Mouse (Mus musculus): ENCODE data around the gene Tfdp2. TPM values are rescaled to one million over a fixed set of nuclear protein-coding genes. Genes with fewer than 3 reads are reported as not detected.
"Not testable (repeated sequence)": the region's sequence is repeated elsewhere in the genome, so short reads cannot be mapped to it uniquely, and the experiment has no call there.

The Tfdp2 gene
- total RNA-seq (2021): 10 to 100 TPM; 48.6 to 49.1 TPM
- long read RNA-seq, experiment 1, full-length matches to known transcripts: 8 of 38 reads
- long read RNA-seq, experiment 1, partial matches to known transcripts: 1 of 38 reads
- long read RNA-seq, experiment 1, other reads (novel, unspliced or antisense): 29 of 38 reads
- long read RNA-seq, experiment 2, full-length matches to known transcripts: 12 of 56 reads
- long read RNA-seq, experiment 2, partial matches to known transcripts: 1 of 56 reads
- long read RNA-seq, experiment 2, other reads (novel, unspliced or antisense): 43 of 56 reads

DNA sequence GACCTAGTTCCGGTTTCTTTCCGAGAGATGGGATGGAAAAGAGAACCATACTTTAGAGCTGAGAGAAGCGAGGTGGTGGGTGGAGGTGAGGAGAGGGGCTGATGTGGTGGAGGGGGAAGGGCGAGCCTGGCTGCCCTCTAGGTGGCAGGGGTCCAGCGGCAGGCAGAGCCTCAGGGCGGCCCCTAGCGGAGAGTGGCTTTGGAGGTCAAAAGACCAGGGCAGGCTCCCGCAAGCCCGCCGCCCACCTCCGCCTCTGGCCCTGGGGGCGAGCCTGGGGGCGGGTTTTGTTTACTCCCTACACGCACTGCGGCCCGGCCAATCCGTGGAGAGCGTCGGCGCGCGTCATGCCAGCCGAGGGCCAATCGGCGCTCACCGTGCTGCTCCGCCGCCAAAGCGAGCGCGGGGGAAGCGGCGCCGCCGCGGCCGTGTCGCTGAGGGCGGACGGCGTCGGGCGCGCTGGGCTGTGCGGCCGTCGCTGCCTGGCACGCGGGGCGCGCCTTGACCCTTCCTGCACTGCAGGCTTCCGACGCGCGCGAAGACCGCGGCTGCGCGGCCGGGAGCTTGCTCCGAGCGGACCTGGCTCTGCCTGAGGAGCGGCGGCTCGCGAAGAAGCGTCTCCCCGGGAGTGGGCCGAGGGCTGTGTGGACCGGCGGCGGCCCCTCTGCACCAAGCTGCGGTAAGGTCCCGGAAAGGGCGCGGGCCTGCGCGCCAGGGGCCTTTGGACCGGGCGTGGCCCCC, at the start of gene Tfdp2:
TSS of gene Tfdp2 (plus strand) at position 391 of the 738 bp plus-strand sequence.
- DNase-seq: peak; percentile 87

DNA sequence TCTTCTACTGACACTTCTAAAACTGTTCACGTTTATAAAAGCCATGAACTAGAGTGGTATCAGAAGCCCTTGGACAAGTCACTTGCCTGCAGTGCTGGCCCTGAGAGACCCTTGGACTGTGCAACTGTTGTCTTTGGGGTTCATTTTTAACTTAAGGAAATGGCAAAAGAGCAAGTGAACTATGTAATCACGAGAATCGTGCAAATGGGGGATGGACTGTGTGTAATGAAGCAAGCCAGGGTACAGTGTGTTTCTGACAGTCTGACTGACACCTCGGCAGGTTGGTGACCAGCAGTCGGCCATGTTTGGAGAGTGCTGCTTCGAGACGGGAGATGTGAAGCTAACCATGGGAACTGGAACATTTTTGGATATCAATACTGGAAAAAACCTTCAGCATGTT, 43.3 kb upstream of the Tfdp2 start:
- no peak for DNase-seq

DNA sequence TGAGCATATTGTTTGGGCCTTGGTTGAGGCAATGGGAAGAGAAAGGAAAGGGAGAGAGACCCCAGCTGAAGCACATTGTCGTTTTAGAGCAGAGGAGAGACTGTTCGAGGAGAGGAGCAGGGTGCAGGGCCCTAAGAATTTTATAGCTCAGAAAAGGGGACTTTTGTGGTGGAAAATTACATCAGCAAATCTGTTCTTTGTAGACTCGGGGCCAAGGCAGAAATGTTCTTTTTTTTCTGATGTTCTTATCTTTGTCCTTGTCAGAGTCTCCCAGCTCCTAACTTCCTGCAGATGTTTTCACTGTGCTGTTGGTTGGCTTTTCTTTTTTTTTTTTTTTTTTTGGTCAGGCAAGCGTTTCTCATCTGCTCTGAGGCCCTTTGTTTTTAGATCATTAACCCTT, 37.6 kb upstream of the Tfdp2 start:
- DNase-seq: no peak

DNA sequence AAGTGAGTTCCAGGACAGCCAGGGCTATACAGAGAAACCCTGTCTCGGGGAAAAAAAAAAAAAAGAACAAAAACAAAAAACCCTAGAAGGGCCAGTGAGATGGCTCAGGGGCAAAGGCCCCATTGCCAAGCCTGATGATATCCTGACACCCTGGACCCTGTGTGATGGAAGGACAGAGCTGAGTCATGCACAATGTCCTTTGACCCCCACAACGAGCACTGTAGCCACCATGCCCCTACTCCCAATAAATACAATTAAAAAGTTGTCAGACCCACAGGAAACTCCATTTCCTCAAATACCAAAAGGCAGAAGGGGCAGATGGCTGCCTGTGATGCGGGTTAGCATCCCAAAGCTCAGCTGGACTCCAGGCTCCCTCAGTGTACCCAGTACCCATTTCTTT, 37.0 kb upstream of the Tfdp2 start:
- DNase-seq: no peak

DNA sequence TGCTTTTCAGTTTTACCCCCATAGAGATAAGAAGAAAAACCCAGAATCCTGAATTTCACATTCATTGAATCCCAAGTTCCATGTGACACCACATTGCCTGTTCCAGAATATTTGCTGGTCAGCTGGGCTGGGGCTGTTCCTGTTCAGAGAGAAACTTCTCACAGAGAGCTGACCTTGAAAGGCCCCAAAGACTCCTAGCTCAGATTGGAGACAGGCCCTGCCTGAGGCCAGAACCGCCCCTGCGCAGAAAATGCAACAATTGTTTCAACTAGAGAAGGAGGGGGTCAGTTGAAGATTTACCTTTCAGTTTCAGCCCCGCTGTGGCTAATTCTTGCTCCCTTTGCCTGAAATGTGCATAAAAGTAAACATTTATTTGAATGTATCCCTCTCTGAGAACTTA, 35.3 kb upstream of the Tfdp2 start:
- no peak for DNase-seq

DNA sequence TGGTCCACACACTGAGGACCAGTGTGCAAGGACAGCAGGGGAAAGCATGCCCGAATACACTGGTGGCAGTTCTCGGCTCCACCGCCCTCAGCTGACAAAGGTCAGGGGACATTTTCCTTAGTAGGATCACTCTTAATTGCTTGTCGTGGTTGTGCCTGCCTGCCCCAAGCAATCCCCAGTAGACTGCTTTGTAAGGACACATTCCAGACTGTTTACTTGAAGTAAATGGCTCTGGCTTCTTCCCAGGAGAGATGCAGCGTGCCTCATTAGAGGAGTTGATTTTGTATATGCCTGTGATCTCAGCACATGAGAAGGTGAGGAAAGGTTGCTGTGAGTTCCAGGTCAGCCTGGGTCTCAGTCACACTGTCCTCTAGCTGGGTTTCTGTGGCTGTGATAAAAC, 33.7 kb upstream of the Tfdp2 start:
- DNase-seq: no peak

DNA sequence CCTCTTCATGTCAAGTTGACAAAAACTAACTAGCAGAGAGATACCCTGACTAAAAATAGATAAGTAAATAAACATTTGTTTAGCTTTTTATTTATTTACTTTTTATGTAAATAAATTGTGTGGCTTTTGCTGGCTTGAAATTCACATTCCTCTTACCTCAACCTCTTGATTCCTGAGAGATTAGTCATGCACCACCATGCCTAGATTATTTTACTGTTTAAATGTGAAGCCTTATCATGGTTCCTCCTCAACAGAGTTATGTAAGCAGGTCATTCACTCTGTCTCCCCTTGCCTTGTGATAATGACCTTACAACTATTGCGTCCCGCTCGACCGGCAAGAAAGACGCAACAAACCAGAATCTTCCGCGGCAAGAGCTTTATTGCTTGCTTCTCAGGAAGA, 32.6 kb upstream of the Tfdp2 start:
- no peak for DNase-seq

DNA sequence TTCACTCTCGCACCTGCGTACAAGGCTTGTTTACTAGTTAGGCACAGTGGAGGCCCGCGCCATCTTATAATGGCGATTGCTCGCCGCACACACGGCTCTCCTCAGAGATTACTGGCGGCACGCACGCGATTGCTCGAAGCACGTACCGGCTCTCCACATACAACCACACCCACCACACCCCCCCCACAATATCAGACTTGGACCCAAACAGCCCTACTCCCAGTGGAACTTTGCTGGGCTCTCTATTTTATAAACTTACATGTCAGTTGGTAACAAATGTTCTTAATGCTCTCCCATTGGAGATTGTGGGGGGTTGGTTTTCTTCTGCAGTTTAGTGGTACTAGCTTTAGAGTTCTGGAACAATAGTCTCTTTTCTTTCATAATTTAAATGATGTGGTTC, 32.1 kb upstream of the Tfdp2 start:
- not testable (repeated sequence) for DNase-seq

DNA sequence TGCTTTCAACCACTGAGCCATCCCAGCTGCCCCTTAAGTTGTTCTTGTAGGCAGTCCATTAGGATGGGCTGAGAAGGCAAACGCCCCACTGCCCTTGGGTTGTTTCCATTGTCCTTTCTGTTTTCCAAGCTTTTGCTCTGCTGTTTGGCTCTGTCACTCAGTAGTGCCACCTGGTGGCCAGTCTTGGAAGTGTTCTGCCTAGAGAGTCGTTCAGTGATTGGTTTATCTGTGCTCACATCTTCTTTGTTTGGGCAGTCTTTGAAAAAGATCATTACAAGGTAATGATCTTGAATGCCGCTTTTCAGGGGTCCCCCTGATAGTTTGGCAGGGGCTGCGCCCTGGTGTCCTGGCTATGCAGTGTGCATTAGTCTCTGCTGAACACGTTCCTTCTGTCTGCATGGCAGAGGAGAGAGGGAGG, 28.9 kb upstream of the Tfdp2 start:
- DNase-seq: peak; percentile 78

DNA sequence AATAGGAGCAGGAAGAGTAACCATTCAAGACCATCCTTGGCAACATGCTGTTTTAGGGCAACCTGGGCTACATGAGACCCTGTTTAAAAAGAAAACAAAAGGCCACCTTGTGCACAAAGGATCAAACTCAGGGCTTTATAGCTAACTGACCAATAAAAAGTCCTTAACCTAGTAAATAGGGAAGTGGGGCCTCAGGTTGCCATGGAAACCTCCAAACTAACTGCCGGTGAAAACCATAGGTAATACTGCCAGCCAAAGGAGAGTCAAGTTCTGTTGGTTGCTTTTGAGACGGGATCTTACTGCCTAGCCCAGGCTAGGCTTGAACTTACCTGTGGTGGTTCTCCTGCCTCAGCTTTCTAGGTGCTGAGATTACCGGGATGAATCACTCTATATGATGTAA, 25.5 kb upstream of the Tfdp2 start:
- no peak for DNase-seq

DNA sequence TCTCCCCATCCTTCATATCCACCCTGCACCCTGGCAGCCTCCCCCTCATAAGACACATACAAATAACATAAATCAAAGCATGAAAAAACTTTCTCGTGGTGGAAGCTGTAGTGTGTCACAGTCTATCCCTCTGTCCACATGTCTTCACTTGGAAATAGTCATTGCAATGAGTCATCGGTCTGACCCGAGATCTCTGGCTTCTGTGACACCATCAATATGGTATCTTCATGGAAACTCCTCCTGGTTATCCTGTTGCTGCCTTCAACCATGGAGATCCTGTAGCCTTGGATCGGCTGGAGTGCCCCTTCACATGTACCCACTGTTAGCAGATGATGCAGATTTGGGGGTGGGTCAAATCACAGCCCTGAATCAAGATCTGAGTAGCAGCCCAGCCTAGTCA, 11.2 kb upstream of the Tfdp2 start:
- DNase-seq: no peak

DNA sequence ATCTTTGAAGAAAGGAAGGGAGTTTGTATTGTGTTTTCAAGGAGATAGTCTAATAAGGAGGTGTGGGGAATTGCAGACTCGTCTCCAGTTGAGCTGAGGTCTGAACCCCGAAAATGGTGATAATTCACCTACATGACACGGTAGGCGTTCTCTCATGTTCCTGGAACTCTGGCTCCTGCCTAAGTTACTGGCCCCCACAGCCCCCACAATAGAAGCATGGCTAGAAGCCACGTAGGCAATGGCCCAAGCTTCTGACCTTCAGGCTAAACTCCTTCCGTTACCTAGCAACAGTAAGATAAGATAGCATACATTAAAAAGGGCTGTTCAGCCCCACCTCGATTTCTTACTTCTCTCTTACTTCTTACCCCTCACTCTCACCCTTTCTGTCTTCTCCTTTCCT, 9.4 kb upstream of the Tfdp2 start:
- DNase-seq: no peak

DNA sequence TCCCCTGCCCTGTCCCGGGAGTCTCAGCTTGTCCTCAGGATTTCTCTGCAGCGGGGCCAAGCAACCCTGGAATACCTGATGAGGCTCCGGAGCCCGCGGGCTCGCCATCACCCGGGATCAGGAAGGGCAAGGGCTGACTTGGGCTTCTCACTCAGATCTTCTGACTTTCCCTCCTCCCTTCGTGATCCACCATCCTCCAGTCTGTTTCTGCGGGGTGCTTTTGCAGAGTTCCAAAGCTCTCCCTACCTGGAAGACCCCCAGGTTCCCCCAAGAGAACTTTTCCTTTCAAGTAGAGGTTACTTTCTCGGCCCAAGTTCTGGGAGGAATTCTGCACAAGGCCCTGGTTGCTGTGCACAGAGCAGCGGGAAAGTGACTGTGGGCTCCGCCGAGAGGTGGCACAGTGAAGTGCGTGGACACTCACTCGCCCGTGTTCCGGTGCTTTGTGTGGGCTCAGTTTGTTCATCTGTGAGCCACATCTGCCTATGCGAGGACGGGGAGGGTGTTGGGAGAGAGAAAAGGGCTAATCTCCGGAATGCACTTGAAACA, 634 bp downstream of the Tfdp2 start:
- DNase-seq: peak; percentile 30

DNA sequence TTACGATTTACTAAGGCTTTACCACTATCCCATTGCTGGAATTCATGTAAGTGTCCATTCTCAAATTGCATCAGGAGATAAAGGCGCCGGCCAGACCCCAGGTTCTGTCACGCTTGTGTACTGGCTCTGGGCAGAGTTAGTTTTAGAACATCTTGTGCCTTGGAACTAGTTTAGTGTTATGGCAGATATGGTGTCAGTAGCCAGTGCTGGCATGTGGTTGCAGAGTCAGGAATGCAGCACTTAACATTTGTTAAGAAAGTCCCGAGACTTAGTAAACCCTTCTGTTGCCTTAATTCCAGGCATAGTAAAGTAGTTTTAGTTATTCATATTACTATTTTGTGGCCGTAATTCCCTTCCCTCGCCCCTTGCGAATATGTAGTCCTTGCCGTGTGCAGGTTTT, 1.7 kb downstream of the Tfdp2 start:
- no peak for DNase-seq

DNA sequence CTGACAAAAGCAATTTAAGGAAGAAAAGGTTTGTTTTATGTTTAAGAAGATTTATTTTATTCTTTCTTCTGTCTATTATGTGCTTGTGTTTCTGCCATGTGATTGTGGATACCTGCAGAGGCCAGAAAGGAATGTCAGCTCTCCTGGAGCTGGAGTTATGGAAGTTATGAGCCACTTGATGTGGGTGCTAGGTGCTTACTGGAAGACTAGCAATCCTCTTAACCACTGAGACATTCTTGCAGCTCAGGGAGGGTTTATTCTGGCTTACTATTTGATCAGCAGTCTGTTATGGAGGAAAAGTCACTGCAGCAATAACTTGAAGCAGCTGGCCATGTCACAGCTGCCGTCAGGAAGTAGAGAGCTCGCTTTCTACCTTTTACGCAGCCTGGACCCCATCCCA, 7.6 kb downstream of the Tfdp2 start:
- no peak for DNase-seq

DNA sequence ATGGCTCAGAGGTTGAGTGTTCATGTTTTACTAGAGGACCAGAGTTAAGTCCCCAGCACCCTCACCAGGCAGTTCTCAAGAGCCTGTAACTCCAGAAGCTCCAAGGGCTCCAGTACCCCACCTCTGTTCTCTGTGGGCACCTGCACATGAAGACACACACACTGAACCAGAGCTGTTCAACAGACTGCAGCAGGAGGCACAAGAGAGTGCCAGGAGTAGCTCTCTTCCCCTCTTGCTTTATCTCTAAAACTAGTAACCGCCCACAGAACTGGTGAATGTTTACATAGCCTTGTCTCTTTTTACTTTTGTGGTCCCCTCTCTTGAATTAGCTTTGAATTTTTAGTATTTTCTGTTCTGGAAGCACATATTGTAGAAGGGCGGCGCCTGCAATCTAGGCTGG, 11.4 kb downstream of the Tfdp2 start:
- DNase-seq: no peak

DNA sequence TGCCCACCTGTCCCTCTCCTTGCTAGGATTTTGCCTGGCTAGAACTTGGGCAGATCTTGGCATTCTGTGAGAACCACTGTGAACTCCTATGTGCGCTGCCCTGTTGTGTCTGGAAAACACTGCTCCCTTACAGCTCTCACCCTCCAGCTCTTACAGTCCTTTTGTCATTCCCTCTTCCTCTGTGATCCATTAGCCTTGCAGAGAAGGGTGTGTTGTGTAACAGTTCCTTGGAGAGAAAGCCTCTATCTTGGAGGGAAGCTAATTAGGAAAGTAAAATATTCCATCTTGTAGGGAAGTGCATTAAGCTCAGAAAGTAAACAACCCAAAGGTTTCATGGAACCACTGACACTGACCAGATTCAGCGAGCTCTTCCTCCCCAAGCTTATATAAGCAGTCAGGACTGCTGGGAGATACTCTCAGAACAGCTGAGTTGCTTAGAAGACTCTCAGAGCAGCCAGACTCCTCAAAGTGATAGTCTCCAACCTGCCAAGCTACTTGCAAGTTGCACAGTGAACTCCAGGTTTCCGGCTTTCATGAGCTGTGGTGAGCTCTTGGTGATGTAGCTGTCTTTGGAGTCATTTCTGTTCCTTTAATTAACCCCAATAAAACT, 17.1 kb downstream of the Tfdp2 start:
- DNase-seq: no peak

DNA sequence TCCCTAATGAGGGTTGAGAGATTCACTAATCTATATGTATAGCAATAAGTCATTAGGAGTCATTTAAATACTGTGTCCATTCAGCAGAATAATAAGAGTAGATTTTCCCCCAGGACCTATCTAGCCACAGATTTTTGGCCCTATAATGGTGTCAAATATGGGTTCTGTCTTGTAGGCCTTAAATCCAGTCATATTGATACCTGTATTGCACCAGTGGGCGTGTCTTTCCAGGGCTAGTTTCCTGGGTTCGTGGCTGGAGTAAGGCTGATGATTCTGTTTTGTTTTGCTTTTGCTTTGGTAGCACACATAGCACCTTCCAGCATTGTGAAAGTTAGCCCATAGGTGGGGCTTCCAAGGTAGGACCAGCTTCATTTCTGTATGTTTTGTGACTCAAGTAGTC, 18.1 kb downstream of the Tfdp2 start:
- no peak for DNase-seq

DNA sequence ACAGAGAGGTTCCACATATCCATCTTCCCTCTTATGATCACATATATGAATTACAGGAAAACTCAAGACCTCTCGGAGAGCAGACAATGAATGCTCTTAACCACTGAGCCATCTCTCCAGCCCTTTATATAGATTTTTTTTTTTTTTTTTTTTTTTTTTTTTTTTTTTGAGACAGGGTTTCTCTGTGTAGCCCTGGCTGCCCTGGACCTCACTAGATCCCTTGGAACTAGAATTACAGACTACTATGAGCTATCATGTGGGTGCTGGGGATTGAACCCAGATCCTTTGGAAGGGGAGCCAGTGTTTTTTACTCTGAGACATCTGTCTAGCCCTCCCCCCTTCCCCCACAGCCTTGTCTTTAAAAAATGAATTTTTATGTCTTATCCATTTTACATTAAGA, 21.2 kb downstream of the Tfdp2 start:
- DNase-seq: no peak

DNA sequence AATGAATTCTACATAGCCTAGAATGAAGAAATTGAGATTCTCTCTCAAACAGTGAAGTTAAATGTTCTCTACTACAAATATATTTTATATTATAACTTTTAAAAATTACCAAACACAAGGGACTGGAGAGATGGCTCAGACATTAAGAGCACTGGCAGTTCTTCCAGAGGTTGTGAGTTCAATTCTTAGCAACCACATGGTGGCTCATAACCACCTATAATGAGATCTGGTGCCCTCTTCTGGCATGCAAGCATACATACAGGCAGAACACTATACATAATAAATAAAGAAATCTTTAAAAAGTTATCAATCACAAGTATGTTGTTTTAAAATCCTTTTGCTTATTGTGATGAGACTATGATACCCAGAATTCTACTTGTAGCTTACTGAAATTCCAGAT, 21.7 kb downstream of the Tfdp2 start:
- no peak for DNase-seq

DNA sequence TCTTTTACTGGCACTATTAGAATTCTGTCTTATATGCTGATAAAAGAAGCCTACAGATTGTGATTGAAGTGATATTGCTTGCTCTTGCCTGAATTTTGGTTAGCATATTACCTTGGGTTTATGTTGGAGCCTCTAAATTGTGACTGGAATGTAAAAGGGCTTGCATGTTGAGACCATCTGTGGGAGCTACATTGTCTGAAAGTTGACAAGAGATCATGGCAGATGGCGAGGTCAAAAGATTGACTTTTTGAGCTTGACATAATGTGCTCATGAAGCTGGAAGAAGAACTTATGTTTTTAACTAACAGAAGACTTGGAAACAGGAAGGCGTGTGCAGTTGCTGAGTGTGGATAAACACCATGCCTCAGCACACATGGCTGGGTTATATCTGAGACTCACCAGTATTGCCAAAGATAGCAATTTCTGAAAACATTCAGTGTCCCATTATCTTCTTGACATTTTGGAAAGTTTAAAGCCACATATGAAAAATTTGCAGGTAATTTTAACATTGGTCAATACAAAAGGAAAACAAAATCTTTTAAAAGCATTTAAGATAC, 23.1 kb downstream of the Tfdp2 start:
- no peak for DNase-seq

DNA sequence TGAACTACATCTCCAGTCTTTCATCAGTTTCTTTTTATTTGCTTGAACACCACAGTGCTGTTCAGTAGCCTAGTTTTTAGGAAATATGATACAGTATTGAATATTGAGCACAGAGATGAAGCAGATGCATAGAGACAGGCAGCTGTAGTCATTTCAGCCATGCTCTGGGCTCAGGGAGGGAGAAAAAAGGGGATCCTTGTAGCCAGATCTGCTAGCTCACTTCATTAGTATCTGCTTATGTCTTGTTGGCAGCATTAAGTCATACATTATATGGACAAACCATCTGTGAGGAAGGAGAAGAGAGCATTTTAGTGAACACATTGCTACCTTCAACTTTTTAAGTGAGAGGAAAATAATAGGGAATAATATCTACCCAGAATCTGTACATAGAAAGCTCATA, 24.3 kb downstream of the Tfdp2 start:
- DNase-seq: no peak

DNA sequence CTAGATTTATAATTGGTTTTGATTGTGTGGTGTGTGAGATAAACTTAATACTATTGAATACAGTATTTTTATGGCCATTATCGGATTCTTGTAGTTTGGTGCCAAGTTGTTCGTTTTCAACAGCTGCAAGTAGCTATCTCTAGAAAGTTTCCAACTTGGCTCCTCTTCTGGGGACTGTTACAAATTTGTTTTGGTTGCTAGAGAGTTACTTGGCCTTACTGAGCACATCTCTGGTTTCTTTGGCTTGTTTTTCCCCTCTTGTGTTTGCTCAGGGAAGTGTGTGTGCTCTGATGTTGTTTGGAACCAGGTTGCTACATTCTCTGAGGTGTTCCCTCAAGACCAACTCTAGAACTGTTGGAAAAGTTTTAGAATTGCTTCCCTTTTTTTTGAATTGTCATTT, 27.2 kb downstream of the Tfdp2 start:
- no peak for DNase-seq

Data from gastrocnemius, postnatal 10 days (tissue).